Mouse (Mus musculus): ENCODE measurements around the gene Scaf8. TPM values are rescaled to one million over a fixed set of nuclear protein-coding genes. Genes with fewer than 3 reads are reported as not detected.

Gene Scaf8
- polyA plus RNA-seq, 1 experiment from 2014 or later = 18.1 TPM

DNA sequence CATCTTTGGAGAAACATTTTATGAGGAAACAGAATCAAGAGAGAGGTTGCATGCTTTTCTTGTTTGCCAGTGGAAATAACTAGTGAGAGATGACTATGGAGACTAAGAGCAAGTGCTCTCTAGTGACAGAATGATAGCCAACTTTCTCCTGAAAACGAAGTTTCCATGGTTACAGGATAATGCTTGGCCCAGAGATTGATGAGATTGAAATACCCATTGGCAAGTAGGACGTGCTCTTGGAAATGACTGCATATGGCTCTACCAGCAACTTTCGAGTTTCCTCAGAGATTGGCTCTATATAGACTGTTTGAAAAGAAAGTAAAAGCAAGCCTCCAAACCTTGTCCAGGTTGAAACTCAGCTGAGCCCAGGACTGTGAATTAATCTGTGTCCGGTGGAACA is 97.3 kb downstream of the Scaf8 start:
- Histone ChIP-seq H3K27ac (ENCODE audit: low read length) (no peak overlapping the region), H3K4me2 (ENCODE audit: low read depth, low read length) (no peak overlapping the region), H3K4me3 (ENCODE audit: low read length) (no peak overlapping the region), H3K9ac (ENCODE audit: low read length) (no peak overlapping the region), H3K9me3 (ENCODE audit: control insufficient read depth, low read length) (no peaks in the 10 kb centered on the region), H3K27me3 (ENCODE audit: control insufficient read depth, insufficient read depth, low read depth, low read length) (no peaks in the 10 kb centered on the region), H3K4me1 (replicated peaks; ENCODE audit: control insufficient read depth, insufficient read depth, low read length) (peaks cover 5% of the 10 kb centered on the region; the same call in 1 of the 2 replicates), H3K36me3 (ENCODE audit: control insufficient read depth, insufficient read depth, low read length) (peaks cover 12% of the 10 kb centered on the region)
- 79% methylated on average over 4 of the region's 4 CpGs for WGBS
- ATAC-seq (ENCODE audit: low read depth) = no peak

DNA sequence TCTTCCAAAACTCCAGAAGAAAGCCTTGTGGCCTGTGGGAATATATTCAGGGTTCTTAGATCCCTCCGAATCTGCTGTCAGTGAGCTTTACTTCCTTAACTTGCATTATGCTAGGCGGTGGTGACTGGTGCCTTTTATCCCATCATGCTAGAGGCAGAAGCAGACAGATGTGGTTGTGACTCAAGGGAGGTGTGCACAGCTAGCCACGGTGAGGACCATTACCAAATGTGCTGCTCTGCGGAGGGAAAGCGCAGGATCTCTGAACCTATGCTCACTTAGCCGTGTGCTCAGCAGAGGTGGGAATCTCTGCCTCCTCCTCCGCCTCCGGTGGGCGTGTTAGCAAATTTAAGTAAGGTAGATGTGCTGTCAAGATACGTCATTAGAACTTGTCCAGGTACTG is 98.1 kb downstream of the Scaf8 start:
- H3K27ac ChIP-seq (ENCODE audit: low read length) = no peak overlapping the region
- peaks cover 12% of the 10 kb centered on the region for H3K36me3 ChIP-seq (ENCODE audit: control insufficient read depth, insufficient read depth, low read length)
- ATAC-seq (ENCODE audit: low read depth) = no peak
- peaks cover 5% of the 10 kb centered on the region; the same call in 1 of the 2 replicates for H3K4me1 ChIP-seq (replicated peaks; ENCODE audit: control insufficient read depth, insufficient read depth, low read length)
- H3K9ac ChIP-seq (ENCODE audit: low read length) = no peak overlapping the region
- H3K9me3 ChIP-seq (ENCODE audit: control insufficient read depth, low read length) = no peaks in the 10 kb centered on the region
- no peaks in the 10 kb centered on the region for H3K27me3 ChIP-seq (ENCODE audit: control insufficient read depth, insufficient read depth, low read depth, low read length)
- H3K4me2 ChIP-seq (ENCODE audit: low read depth, low read length) = no peak overlapping the region
- H3K4me3 ChIP-seq (ENCODE audit: low read length) = no peak overlapping the region
- 90% methylated on average over 10 of the region's 10 CpGs for WGBS

DNA sequence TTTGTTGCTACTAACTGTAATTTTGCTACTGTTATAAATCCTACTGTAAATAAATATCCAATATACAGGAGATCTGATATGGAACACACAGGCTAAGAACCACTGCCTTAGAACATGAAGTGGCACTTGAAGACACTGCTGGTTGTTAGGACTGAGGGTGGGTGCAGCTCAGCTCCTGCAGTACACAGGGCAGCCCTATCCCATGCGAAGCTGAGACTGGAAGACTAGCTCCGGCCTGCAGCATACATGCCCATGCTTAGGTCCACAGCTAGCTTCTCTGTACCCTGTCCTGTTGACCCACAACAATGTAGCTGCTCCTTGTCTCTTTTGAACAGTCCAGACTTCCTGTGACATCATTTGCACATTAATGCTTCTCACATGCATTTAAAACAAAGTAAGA is 100.1 kb downstream of the Scaf8 start:
- Histone ChIP-seq H3K9ac (ENCODE audit: low read length) (no peak overlapping the region), H3K36me3 (ENCODE audit: control insufficient read depth, insufficient read depth, low read length) (peaks cover 8% of the 10 kb centered on the region), H3K4me2 (ENCODE audit: low read depth, low read length) (no peak overlapping the region), H3K27ac (ENCODE audit: low read length) (no peak overlapping the region), H3K9me3 (ENCODE audit: control insufficient read depth, low read length) (no peaks in the 10 kb centered on the region), H3K4me3 (ENCODE audit: low read length) (no peak overlapping the region), H3K27me3 (ENCODE audit: control insufficient read depth, insufficient read depth, low read depth, low read length) (no peaks in the 10 kb centered on the region), H3K4me1 (replicated peaks; ENCODE audit: control insufficient read depth, insufficient read depth, low read length) (peaks cover 9% of the 10 kb centered on the region; the same call in 1 of the 2 replicates)
- no peak for ATAC-seq (ENCODE audit: low read depth)
- 85% methylated on average over 2 of the region's 2 CpGs for WGBS

DNA sequence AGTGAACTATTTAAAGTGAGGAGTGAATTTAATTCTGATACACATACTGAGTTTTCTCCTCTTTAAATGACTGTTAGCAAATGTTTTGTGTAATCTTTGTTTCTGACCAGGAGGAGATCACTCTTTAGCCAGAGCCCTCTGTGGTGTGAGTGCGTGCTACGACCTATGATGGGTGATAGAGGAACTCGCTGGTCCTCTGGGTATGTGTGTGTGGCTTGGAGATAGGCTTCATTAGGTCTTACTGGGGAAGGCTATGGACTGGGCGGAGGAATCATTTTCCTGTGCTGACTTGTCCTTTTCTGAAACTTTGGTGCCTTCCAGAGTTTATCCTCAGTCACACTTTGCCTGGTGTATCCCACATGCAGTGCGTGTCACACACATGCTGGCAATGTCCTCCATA is 102.3 kb downstream of the Scaf8 start:
- no peak for ATAC-seq (ENCODE audit: low read depth)
- Histone ChIP-seq H3K4me2 (ENCODE audit: low read depth, low read length) (no peak overlapping the region), H3K4me1 (replicated peaks; ENCODE audit: control insufficient read depth, insufficient read depth, low read length) (peaks cover 9% of the 10 kb centered on the region; the same call in 1 of the 2 replicates), H3K27me3 (ENCODE audit: control insufficient read depth, insufficient read depth, low read depth, low read length) (no peaks in the 10 kb centered on the region), H3K9ac (ENCODE audit: low read length) (no peak overlapping the region), H3K27ac (ENCODE audit: low read length) (no peak overlapping the region; the same call in 1 of the 2 replicates), H3K4me3 (ENCODE audit: low read length) (no peak overlapping the region), H3K9me3 (ENCODE audit: control insufficient read depth, low read length) (no peaks in the 10 kb centered on the region), H3K36me3 (ENCODE audit: control insufficient read depth, insufficient read depth, low read length) (peaks cover 5% of the 10 kb centered on the region)
- 87% methylated on average over 5 of the region's 5 CpGs for WGBS

DNA sequence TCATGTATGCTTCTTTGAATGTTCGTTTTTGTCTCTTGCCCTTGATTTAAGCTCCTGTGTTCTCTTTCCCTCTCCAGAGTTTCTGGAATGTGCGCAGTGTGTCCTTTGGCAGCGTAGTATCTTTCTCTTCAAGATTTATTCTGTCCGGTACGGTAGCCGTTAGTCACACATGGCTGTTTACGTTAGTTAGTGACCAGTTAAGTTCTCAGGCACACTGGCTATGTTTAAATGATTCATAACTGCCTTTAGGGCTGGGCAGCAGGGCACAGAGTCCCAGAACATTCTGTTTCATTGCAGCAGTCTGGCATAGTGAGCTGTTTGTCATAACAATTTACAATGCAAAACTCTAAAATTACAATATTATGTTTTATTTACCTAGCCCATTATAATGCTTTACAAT is 103.6 kb downstream of the Scaf8 start:
- peak; percentile 64; the same call in 1 of the 2 replicates for ATAC-seq (ENCODE audit: low read depth)
- no peak overlapping the region for H3K27ac ChIP-seq (ENCODE audit: low read length)
- 36% methylated on average over 7 of the region's 7 CpGs for WGBS

DNA sequence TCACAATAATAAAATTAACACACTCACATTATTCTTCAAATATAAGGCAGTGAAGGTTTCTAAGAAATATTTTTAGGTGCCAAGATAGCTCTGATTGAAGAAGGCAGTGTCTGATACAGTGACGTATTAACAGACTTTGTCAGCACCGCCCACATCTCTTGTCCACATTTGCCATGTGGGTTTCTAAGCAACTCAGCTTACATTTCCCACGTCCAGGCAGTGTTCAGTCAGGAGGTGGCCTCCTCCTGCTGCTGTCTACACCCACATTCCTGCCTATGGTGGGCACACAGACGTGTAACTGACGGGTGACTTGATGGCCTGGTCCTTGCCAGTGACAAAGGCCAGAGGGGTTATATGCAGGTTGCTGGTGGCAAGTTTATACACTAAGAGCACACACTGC is 104.1 kb downstream of the Scaf8 start:
- H3K27ac ChIP-seq (ENCODE audit: low read length) = 0 out of 2 replicates have a peak overlapping the region, but pooled peaks have one; percentile 16
- peaks cover 5% of the 10 kb centered on the region; the same call in 1 of the 2 replicates for H3K36me3 ChIP-seq (ENCODE audit: control insufficient read depth, insufficient read depth, low read length)
- H3K4me3 ChIP-seq (ENCODE audit: low read length) = no peak overlapping the region
- no peaks in the 10 kb centered on the region for H3K27me3 ChIP-seq (ENCODE audit: control insufficient read depth, insufficient read depth, low read depth, low read length)
- H3K9ac ChIP-seq (ENCODE audit: low read length) = no peak overlapping the region
- peak; percentile 24; the same call in 1 of the 2 replicates for ATAC-seq (ENCODE audit: low read depth)
- peaks cover 9% of the 10 kb centered on the region; the same call in 1 of the 2 replicates for H3K4me1 ChIP-seq (replicated peaks; ENCODE audit: control insufficient read depth, insufficient read depth, low read length)
- no peak overlapping the region for H3K4me2 ChIP-seq (ENCODE audit: low read depth, low read length)
- WGBS = 56% methylated on average over 5 of the region's 5 CpGs
- H3K9me3 ChIP-seq (ENCODE audit: control insufficient read depth, low read length) = no peaks in the 10 kb centered on the region

More for the DNA sequence above, 103.6 kb downstream of the Scaf8 start:
- H3K4me2 ChIP-seq (ENCODE audit: low read depth, low read length) = no peak overlapping the region
- peaks cover 5% of the 10 kb centered on the region; the same call in 1 of the 2 replicates for H3K36me3 ChIP-seq (ENCODE audit: control insufficient read depth, insufficient read depth, low read length)
- H3K9me3 ChIP-seq (ENCODE audit: control insufficient read depth, low read length) = no peaks in the 10 kb centered on the region
- H3K9ac ChIP-seq (ENCODE audit: low read length) = no peak overlapping the region
- no peak overlapping the region for H3K4me3 ChIP-seq (ENCODE audit: low read length)
- H3K27me3 ChIP-seq (ENCODE audit: control insufficient read depth, insufficient read depth, low read depth, low read length) = no peaks in the 10 kb centered on the region
- H3K4me1 ChIP-seq (replicated peaks; ENCODE audit: control insufficient read depth, insufficient read depth, low read length) = peaks cover 9% of the 10 kb centered on the region; the same call in 1 of the 2 replicates

DNA sequence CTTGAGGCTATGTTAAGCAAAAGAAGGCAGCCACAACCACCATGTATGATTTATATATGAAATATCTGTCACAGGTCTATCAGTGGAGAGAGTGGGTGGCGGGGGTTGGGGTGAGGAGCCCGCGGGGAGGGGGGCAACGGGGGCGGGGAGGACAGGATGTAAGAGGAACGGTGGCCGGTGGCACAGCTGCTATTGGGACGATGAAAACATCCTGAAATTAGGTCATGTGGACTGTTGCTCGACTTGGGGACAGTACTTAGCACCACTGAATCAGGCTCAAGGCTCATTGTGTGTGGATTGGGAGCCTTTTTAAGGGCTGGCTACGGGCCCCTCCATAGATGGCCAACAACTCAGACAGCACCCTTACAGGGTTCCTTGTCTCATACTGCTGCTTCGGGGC is 105.4 kb downstream of the Scaf8 start:
- no peaks in the 10 kb centered on the region for H3K27me3 ChIP-seq (ENCODE audit: control insufficient read depth, insufficient read depth, low read depth, low read length)
- H3K4me1 ChIP-seq (replicated peaks; ENCODE audit: control insufficient read depth, insufficient read depth, low read length) = peaks cover 9% of the 10 kb centered on the region; the same call in 1 of the 2 replicates
- no peak overlapping the region for H3K9ac ChIP-seq (ENCODE audit: low read length)
- ATAC-seq (ENCODE audit: low read depth) = no peak
- H3K36me3 ChIP-seq (ENCODE audit: control insufficient read depth, insufficient read depth, low read length) = peaks cover 5% of the 10 kb centered on the region; the same call in 1 of the 2 replicates
- WGBS = 49% methylated on average over 11 of the region's 11 CpGs
- no peak overlapping the region for H3K4me2 ChIP-seq (ENCODE audit: low read depth, low read length)
- H3K9me3 ChIP-seq (ENCODE audit: control insufficient read depth, low read length) = no peaks in the 10 kb centered on the region
- H3K27ac ChIP-seq (ENCODE audit: low read length) = no peak overlapping the region
- H3K4me3 ChIP-seq (ENCODE audit: low read length) = no peak overlapping the region

DNA sequence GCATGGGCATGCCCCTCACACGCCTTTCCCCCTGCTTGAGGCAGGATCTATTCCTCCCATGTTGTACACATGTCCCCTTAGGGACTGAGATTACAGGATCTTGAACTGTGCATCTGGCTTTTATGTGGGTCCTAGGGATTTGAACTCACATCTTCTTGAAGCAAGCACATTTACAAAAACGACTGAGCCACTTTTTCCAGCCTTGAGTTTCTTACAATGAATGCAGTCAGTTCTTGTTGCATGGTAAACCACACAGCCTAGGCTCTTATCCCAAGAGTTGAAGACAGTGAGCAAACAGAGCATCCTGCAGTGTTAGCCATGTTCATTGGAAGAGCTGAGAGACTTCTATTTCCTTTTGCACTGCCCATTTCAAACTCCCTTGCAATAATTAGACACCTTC is 108.3 kb downstream of the Scaf8 start:
- Histone ChIP-seq H3K4me1 (replicated peaks; ENCODE audit: control insufficient read depth, insufficient read depth, low read length) (0 out of 2 replicates have a peak, but pooled peaks cover 5% of the 10 kb centered on the region), H3K4me3 (ENCODE audit: low read length) (no peak overlapping the region), H3K4me2 (ENCODE audit: low read depth, low read length) (no peak overlapping the region), H3K36me3 (ENCODE audit: control insufficient read depth, insufficient read depth, low read length) (no peaks in the 10 kb centered on the region), H3K9ac (ENCODE audit: low read length) (no peak overlapping the region), H3K9me3 (ENCODE audit: control insufficient read depth, low read length) (no peaks in the 10 kb centered on the region), H3K27ac (ENCODE audit: low read length) (no peak overlapping the region), H3K27me3 (ENCODE audit: control insufficient read depth, insufficient read depth, low read depth, low read length) (no peaks in the 10 kb centered on the region)
- no peak for ATAC-seq (ENCODE audit: low read depth)
- WGBS = 48% methylated on average over 2 of the region's 2 CpGs

DNA sequence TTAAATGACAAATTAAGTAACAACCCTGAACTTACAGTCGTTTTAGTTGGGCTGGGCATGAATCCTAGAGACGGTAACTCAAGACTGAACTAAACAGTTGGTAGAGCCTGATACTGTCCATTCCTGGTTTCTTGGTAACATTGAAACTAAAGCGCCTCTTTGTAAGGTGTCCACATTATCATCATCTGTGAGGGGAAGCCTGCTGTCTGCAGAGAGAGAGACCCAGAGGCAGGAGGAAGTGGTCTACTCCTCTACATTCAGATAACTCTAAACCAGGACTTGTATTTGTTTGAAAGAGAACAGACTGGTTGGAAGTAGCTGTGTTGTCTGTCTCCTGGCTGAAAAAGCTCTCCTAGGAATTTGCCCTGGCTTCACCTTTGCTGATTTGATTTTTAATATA is 108.9 kb downstream of the Scaf8 start:
- no peak for ATAC-seq (ENCODE audit: low read depth)
- H3K27me3 ChIP-seq (ENCODE audit: control insufficient read depth, insufficient read depth, low read depth, low read length) = no peaks in the 10 kb centered on the region
- no peak overlapping the region for H3K4me2 ChIP-seq (ENCODE audit: low read depth, low read length)
- H3K36me3 ChIP-seq (ENCODE audit: control insufficient read depth, insufficient read depth, low read length) = no peaks in the 10 kb centered on the region
- H3K9ac ChIP-seq (ENCODE audit: low read length) = no peak overlapping the region
- H3K4me3 ChIP-seq (ENCODE audit: low read length) = no peak overlapping the region
- H3K4me1 ChIP-seq (replicated peaks; ENCODE audit: control insufficient read depth, insufficient read depth, low read length) = 0 out of 2 replicates have a peak, but pooled peaks cover 2% of the 10 kb centered on the region
- 66% methylated on average over 3 of the region's 3 CpGs for WGBS
- H3K9me3 ChIP-seq (ENCODE audit: control insufficient read depth, low read length) = no peaks in the 10 kb centered on the region
- peak overlapping the region; percentile 36; the same call in 1 of the 2 replicates for H3K27ac ChIP-seq (ENCODE audit: low read length)

All from lung, embryonic 16.5 days (tissue).